Mouse (Mus musculus) myocyte (in vitro differentiated cells): ENCODE measurements at regions not wholly inside any gene's neighbourhood (a gene's known extent, or its start where the extent isn't known, plus 50 kb on each side); places are given as distances from the start of the nearest gene placed in this dataset.
A peak's percentile ranks its signal among the peaks of the same experiment; 100 is the strongest.

ENCODE experiments used
- CEBPB ChIP-seq: IDR thresholded peaks from 2 replicates; pipeline ENCODE4 v1.6.1; 2011; ENCODE audit warnings: mild to moderate bottlenecking, moderate library complexity; ENCODE audit not compliant: poor library complexity, insufficient read depth, severe bottlenecking
- E2F4 ChIP-seq: IDR thresholded peaks from one replicate; pipeline ENCODE4 v1.6.1; 2011; ENCODE audit warnings: mild to moderate bottlenecking, control low read depth, moderate library complexity; ENCODE audit not compliant: insufficient read depth
- MAX ChIP-seq: IDR thresholded peaks from one replicate; pipeline ENCODE4 v1.6.1; 2011; ENCODE audit warnings: low read depth, mild to moderate bottlenecking, control low read depth
- MYOD1 ChIP-seq, 3 experiments: IDR thresholded peaks; one replicate each; pipeline ENCODE4 v1.6.1; 2011; ENCODE audit warnings: control low read depth in 2 of 3, low read depth in 2 of 3, mild to moderate bottlenecking in 2 of 3, moderate library complexity in 1 of 3; ENCODE audit not compliant: insufficient read length in 2 of 3, control insufficient read depth in 1 of 3
- POLR2A ChIP-seq: IDR thresholded peaks from one replicate; pipeline ENCODE4 v1.6.1; 2011; ENCODE audit warnings: low read depth, mild to moderate bottlenecking, control low read depth, moderate library complexity; ENCODE audit not compliant: insufficient read length
- POLR2AphosphoS2 ChIP-seq: IDR thresholded peaks from one replicate; pipeline ENCODE4 v1.6.1; 2011; ENCODE audit warnings: low read depth, control low read depth; ENCODE audit not compliant: insufficient read length
- TCF3 ChIP-seq: IDR thresholded peaks from one replicate; pipeline ENCODE4 v1.6.1; 2011; ENCODE audit warnings: low read depth, control low read depth; ENCODE audit not compliant: insufficient read length
- USF1 ChIP-seq: IDR thresholded peaks from one replicate; pipeline ENCODE4 v1.6.1; 2011; ENCODE audit warnings: low read depth, mild to moderate bottlenecking, control low read depth, moderate library complexity

DNA sequence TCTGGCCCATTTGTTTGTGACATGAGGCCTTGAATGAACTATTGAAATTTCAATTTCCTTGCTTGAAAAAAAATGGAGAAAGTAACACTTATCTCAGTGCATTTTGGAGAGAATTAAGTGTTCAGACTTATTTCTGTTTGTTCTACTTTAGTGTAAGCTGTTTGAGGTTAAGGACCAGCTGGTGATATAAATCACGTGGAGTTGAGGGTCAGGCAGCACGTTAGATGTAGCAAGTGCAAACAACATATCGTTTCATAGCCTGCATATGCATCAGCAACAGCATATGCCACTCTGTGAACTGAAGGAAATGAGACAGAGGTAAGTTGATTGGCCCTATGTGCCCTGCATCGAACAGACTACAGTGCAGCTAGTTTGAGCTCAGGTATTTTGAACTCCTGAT, 90.7 kb upstream of the Osmr start:
- TF ChIP-seq POLR2A (no peak), MAX (no peak), USF1 (peak; percentile 51), MYOD1 (IDR thresholded peaks at IDR 0.05; ENCODE audit: control insufficient read depth in 1 of 3, insufficient read length in 2 of 3, low read depth in 2 of 3) (peak in 1 of 3 experiments; percentile 22), E2F4 (no peak), TCF3 (no peak), POLR2AphosphoS2 (no peak), CEBPB (no peak)
